Mouse (Mus musculus) left cerebral cortex, adult 8-10 months (tissue): ENCODE results near the gene Fto. TPM values are rescaled to one million over a fixed set of nuclear protein-coding genes. Genes with fewer than 3 reads are reported as not detected.

Source experiments
- DNase-seq, 2 experiments: peaks; one replicate each; pipeline ENCODE4 v3.0.0; 2022; ENCODE audit warnings: low spot score in 2 of 2
- total RNA-seq, 4 experiments: library from RNA; stranded (reverse); gene quantifications; 2 replicates each; pipeline ENCODE4 v1.2.4; 2022

Gene Fto
- total RNA-seq, 4 experiments from 2014 or later: 155 to 180 (median 173) TPM

GRCm38 (mm10) chr8:91653561-91653960, 340.2 kb downstream of the Fto start:
- DNase-seq: no peak

- DNase-seq: no peak
Observed at GRCm38 (mm10) chr8:91657381-91657780, 344.1 kb downstream of the Fto start.

GRCm38 (mm10) chr8:91660879-91661278, 347.6 kb downstream of the Fto start:
- DNase-seq: no peak

GRCm38 (mm10) chr8:91669461-91670071, 356.2 kb downstream of the Fto start:
- no peak for DNase-seq

GRCm38 (mm10) chr8:91676928-91677327, 363.6 kb downstream of the Fto start:
- no peak for DNase-seq

GRCm38 (mm10) chr8:91679451-91679850, 366.1 kb downstream of the Fto start:
- no peak for DNase-seq

GRCm38 (mm10) chr8:91680125-91680524, 366.8 kb downstream of the Fto start:
- DNase-seq: no peak

GRCm38 (mm10) chr8:91684596-91685317, 371.4 kb downstream of the Fto start:
- no peak for DNase-seq

GRCm38 (mm10) chr8:91685408-91685807, 372.1 kb downstream of the Fto start:
- no peak for DNase-seq

GRCm38 (mm10) chr8:91692056-91692721, 378.9 kb downstream of the Fto start:
- DNase-seq: no peak

GRCm38 (mm10) chr8:91706533-91706932, 393.2 kb downstream of the Fto start:
- no peak for DNase-seq

GRCm38 (mm10) chr8:91708661-91709060, 395.3 kb downstream of the Fto start:
- DNase-seq: no peak

GRCm38 (mm10) chr8:91709768-91710167, 396.4 kb downstream of the Fto start:
- DNase-seq: no peak

- no peak for DNase-seq
Observed at GRCm38 (mm10) chr8:91711202-91711601, 397.9 kb downstream of the Fto start.

- no peak for DNase-seq
Observed at GRCm38 (mm10) chr8:91711981-91712598, 398.8 kb downstream of the Fto start.

GRCm38 (mm10) chr8:91712731-91713569, 399.6 kb downstream of the Fto start:
- DNase-seq: no peak

GRCm38 (mm10) chr8:91713677-91714312, 400.5 kb downstream of the Fto start:
- no peak for DNase-seq

- no peak for DNase-seq
Observed at GRCm38 (mm10) chr8:91714733-91715132, 401.4 kb downstream of the Fto start.

- no peak for DNase-seq
Observed at GRCm38 (mm10) chr8:91715387-91716085, 402.2 kb downstream of the Fto start.
